Mouse (Mus musculus) erythroblast, embryonic 14.5 days (primary cell): ENCODE measurements around the gene Gnas.

Source experiments
- GATA1 ChIP-seq: IDR thresholded peaks from 2 replicates; pipeline ENCODE4 v1.6.1; 2012; ENCODE audit warnings: low read length, inconsistent platforms, mixed read lengths
- TAL1 ChIP-seq: IDR thresholded peaks from 3 replicates; pipeline ENCODE4 v1.6.1; 2012; ENCODE audit warnings: low read length, inconsistent platforms, mixed read lengths

- TF ChIP-seq TAL1 (no peak), GATA1 (no peak)
Observed at GRCm38 (mm10) chr2:174331282-174332030, 47.3 kb downstream of the Gnas start.
